Mouse (Mus musculus) frontal cortex, adult (tissue): ENCODE measurements around the gene Ror2.

Experiments
- ATAC-seq: cut with Nextera tagmentation; 2 replicates; pipeline ENCODE4 v1.9.2; 2017; ENCODE audit warnings: mild to moderate bottlenecking, moderate library complexity, mixed read lengths; ENCODE audit not compliant: low TSS enrichment

Ror2 gene

GRCm38 (mm10) chr13:53233826-53234786 is 51.8 kb downstream of the Ror2 start:
- ATAC-seq: no peak

DNA sequence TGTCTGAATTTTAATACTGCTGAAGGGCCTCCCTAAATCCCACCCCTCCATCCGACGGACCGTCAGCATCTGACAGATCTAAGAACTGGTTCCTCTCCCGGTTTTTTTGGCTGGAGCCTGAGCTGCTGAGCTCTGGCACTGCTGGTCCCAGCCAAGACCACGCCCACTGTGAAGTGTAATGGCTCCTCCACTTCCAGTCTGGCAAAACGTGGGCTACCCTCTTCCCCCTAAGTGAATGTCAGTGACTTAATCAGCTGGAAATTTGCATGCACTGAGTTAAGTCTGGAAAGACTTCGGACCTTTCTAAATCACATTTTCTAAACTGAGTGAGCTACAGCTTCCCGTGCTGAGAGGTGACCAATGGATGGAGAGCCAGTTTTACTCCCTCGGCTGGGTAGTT is 52.5 kb downstream of the Ror2 start:
- ATAC-seq: peak; percentile 57; the same call in 1 of the 2 replicates

DNA sequence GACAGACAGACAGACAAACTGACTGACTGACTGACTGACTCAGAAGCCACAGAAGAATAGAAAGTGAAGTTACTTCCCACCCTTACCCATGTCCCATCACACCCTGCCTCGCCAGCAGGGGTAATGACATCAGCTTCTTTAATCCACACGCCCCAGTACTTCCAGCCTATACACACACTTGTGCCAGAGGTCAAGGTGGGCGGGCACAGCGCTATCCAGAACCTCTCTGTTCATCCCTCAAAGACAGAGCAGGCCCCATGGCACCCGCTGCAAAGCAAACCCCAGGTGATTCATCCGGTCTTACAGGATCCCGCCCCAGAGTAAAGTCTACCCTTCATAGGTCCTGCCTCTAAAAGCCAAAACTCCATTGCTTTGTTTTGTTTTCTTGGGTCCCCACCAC is 53.5 kb downstream of the Ror2 start:
- no peak for ATAC-seq

- ATAC-seq: peak; percentile 72; the same call in 1 of the 2 replicates
Measured at GRCm38 (mm10) chr13:53230446-53231161, 55.3 kb downstream of the Ror2 start.

DNA sequence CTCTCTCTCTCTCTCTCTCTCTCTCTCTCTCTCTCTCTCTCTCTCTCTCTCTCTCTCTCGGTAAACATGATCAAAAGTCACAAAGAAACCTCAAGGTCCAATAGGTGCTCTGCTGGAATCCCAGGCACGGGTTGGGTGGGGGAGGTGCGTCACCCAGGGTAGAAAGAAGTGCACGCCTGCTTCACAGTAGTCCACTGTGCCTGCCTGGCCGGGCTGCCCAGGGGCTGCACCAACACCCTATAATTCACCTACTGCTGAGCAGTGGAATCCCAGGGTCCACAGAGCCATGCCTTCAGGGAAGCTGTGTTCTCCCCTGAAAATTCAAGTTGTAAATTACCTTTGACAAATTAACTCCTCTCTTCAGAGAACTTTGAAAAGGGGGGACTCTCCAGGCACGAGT is 58.9 kb downstream of the Ror2 start:
- no peak for ATAC-seq

- ATAC-seq: no peak
Measured at GRCm38 (mm10) chr13:53226461-53226860, 59.5 kb downstream of the Ror2 start.

GRCm38 (mm10) chr13:53225925-53226324 is 60.0 kb downstream of the Ror2 start:
- no peak for ATAC-seq

- ATAC-seq: no peak
Measured at GRCm38 (mm10) chr13:53221176-53221575, 64.7 kb downstream of the Ror2 start.

DNA sequence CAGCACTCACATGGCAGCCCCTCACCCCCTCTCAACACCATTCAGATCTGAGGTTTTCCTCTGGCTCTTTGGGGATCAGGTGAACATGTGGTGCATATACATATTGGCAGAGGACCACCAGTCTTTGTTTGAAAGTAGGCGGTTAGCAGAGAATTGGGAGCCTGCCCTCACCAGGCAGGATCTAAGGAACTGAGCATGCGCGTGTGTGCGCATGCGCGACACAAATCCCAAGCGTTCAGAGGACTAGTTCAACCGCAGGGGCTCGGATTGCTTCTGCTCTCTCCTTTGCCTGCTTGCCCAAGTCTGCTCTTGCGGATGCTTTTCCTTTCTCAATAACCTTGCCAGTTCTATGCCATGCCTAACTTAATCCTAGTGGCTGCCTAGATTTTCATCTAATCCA is 66.0 kb downstream of the Ror2 start:
- ATAC-seq: no peak

DNA sequence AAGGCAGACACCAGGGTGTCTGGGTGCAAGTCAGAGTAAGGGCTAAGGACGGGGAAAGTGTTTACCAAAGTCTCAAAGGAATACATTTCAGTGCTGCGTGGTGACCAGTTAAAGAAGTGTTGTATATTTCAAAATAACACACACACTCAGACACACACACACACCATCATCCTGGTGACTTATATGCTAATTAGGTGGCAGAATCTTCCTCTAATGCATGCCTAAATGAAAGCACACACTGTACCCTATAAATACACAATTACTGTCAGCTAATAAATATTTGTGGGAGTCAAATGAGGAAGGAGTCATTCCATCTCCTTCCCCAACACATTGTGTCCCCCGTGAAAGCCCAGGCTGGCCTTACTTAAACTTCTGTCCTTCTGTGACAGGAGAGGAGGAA is 66.5 kb downstream of the Ror2 start:
- ATAC-seq: no peak

GRCm38 (mm10) chr13:53217396-53217975 is 68.4 kb downstream of the Ror2 start:
- no peak for ATAC-seq

DNA sequence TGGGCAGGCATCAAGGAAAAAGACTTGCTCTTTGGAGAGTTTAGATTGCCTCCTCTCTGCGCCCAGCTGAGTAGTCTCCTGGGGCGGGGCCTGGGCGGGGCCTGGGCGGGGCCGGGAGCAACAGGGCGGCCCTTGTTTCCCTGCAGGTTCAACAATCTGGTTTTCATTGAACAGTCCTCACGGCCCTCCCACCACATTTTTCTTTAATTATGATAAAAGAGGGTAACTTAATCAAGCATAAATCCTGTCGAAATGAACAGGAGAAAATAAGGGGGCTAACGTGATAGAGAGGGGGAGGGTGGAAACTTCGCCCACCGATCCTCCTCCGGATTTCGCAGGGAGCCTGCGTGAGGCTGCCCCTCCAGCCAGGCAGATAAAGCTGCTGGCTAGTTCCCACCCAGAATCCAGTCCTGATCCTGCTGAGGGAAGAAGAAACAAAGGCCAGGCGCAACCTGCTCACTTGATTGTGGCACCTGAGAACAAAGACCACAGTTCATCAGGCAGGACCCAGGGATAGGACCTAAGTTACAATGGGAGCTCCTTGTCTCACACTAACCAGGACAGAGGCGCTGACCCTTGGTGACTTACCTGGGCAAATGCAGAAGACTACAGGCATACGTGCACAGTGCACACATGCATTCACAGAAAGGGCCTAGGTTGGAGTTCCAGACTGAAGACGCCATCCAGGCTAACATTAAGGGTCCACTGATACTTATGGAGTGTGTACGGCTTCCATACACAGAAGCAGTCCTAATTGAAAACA is 73.8 kb downstream of the Ror2 start:
- ATAC-seq: peak; percentile 65; the same call in 1 of the 2 replicates

DNA sequence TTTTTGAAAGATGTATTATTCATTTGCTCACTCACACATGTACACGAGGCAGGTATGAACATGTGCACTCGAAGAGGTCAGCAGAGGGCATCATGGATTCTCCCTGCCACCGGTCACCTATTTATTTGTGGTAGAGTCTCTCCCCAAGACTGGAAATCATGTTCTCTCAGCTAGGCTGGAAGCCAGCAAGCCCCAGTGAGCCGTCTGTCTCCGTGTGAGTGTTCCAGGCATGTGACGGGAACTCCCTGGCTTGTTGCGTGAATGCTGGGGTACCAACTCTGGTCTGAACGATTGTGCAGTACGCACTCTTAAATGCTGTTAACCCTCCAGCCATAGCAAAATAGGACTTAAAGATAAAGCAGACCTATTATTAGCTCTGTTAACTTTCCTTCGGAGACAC is 77.4 kb downstream of the Ror2 start:
- ATAC-seq: no peak

- no peak for ATAC-seq
Measured at GRCm38 (mm10) chr13:53205128-53205911, 80.6 kb downstream of the Ror2 start.

- peak; percentile 50; the same call in 1 of the 2 replicates for ATAC-seq
Measured at GRCm38 (mm10) chr13:53202439-53202830, 83.5 kb downstream of the Ror2 start.

GRCm38 (mm10) chr13:53201628-53202438 is 84.1 kb downstream of the Ror2 start:
- peak; percentile 23 for ATAC-seq

DNA sequence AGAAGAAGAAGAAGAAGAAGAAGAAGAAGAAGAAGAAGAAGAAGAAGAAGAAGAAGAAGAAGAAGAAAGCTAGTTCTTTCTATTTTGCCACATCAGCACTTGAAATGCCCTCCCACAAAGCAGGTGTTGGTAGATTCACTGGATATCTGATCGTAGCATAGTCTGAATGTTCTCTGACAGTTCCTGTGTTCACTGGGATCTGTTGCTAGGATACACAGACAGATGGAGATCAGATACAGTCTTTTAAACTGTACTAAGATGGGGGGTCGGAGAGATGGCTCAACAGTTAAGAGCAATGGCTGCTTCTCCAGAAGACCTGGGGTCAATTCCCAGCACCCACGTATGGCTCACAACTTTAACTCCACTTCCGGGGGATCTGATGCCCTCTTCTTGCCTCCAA is 85.8 kb downstream of the Ror2 start:
- ATAC-seq: no peak

- ATAC-seq: no peak
Measured at GRCm38 (mm10) chr13:53199262-53199661, 86.7 kb downstream of the Ror2 start.

- no peak for ATAC-seq
Measured at GRCm38 (mm10) chr13:53196690-53197089, 89.2 kb downstream of the Ror2 start.
